ENCODE assay signal across 10 mouse cellular contexts in genomic region chr19:24415778-24416621, GRCm38 (mm10).
DNase-seq lines count a peak whose midpoint lies in the region; ATAC-seq and TF ChIP-seq lines count a peak whose summit lies in the region.
"Had no signal": no experiment of that assay in that cellular context is flagged by ENCODE, and none has a peak within 500 bp of the region (broad histone marks: within the 10 kb centered on the region; RNA-seq: fewer than 3 reads in every experiment).

No protein-coding gene starts in this region.

- H3K4me3 ChIP-seq in layer of hippocampus, adult 2 months, result no peak overlapping the region
- H3K4me3 ChIP-seq in stomach, embryonic 16.5 days (replicated peaks; ENCODE audit: low read length), result no peak overlapping the region
- no peak overlapping the region for H3K4me3 ChIP-seq in kidney, embryonic 16.5 days (ENCODE audit: low read length)
- H3K4me3 ChIP-seq: megakaryocyte, embryonic 14.5 days had no signal

- peak overlapping the region; percentile 77 for H3K27ac ChIP-seq in layer of hippocampus, adult 2 months
- peak overlapping the region; percentile 8 for H3K27ac ChIP-seq in stomach, embryonic 16.5 days (ENCODE audit: low read length)
- H3K27ac ChIP-seq in kidney, embryonic 16.5 days (ENCODE audit: low read length), result no peak overlapping the region
- H3K27ac ChIP-seq: kidney, postnatal 0 days; liver, embryonic 14.5 days had no signal

- peak; percentile 88 for ATAC-seq in stomach, embryonic 16.5 days (ENCODE audit: insufficient read depth, low FRiP score)
- ATAC-seq in kidney, embryonic 16.5 days (ENCODE audit: low FRiP score, low TSS enrichment), result no peak

- no peak for DNase-seq in layer of hippocampus, adult 2 months (ENCODE audit: low spot score in 2 of 2)
- no peak for DNase-seq in layer of hippocampus, postnatal 10 days (ENCODE audit: low spot score in 2 of 2)
- DNase-seq in R1 (ENCODE audit: low read depth, low spot score), result peak; percentile 11
- DNase-seq in induced T-regulatory cell, adult 2 months (ENCODE audit: low read depth), result peak; percentile 2
- DNase-seq in heart, postnatal 25 days (ENCODE audit: low spot score), result no peak

- no peaks in the 10 kb centered on the region for H3K4me1 ChIP-seq in stomach, embryonic 16.5 days (ENCODE audit: control insufficient read depth, insufficient read depth, low read length)
- no peaks in the 10 kb centered on the region for H3K4me1 ChIP-seq in kidney, embryonic 16.5 days (ENCODE audit: insufficient read depth, low read length)

- H3K4me2 ChIP-seq in stomach, embryonic 16.5 days (ENCODE audit: low read depth, low read length), result no peak overlapping the region
- H3K4me2 ChIP-seq in kidney, embryonic 16.5 days (replicated peaks; ENCODE audit: low read depth, low read length), result no peak overlapping the region

- no peaks in the 10 kb centered on the region for H3K27me3 ChIP-seq in stomach, embryonic 16.5 days (ENCODE audit: control insufficient read depth, insufficient read depth, low read length)
- H3K27me3 ChIP-seq in kidney, embryonic 16.5 days (ENCODE audit: insufficient read depth, low read length), result no peaks in the 10 kb centered on the region
- H3K27me3 ChIP-seq: megakaryocyte, embryonic 14.5 days had no signal

- 52% methylated on average over 8 of the region's 8 CpGs for WGBS in stomach, embryonic 16.5 days
- 80% methylated on average over 8 of the region's 8 CpGs for WGBS in kidney, embryonic 16.5 days

- intact Hi-C loops in heart, postnatal 25 days (cut with DNase I), result no loop called here

- H3K9me3 ChIP-seq in stomach, embryonic 16.5 days (replicated peaks; ENCODE audit: control insufficient read depth, low read length), result no peaks in the 10 kb centered on the region
- no peaks in the 10 kb centered on the region for H3K9me3 ChIP-seq in kidney, embryonic 16.5 days (ENCODE audit: low read length)

- no peak overlapping the region for H3K9ac ChIP-seq in stomach, embryonic 16.5 days (ENCODE audit: low read length)
- H3K9ac ChIP-seq in kidney, embryonic 16.5 days (replicated peaks; ENCODE audit: low read length), result no peak overlapping the region
- H3K9ac ChIP-seq: liver, embryonic 14.5 days had no signal

- no peak for TF ChIP-seq CTCF in layer of hippocampus, adult 2 months (conservative IDR thresholded peaks at IDR 0.05)

- H3K36me3 ChIP-seq in stomach, embryonic 16.5 days (ENCODE audit: control insufficient read depth, insufficient read depth, low read length), result no peaks in the 10 kb centered on the region
- no peaks in the 10 kb centered on the region for H3K36me3 ChIP-seq in kidney, embryonic 16.5 days (ENCODE audit: insufficient read depth, low read length)

Comparison
In these comparisons a context has a peak if more than half of its experiments do, and no peak if none do; other contexts are left out.
1. DNase-seq: peak in R1 (single experiment) and induced T-regulatory cell, adult 2 months (single experiment); none in layer of hippocampus, adult 2 months (0 of 2), layer of hippocampus, postnatal 10 days (0 of 2) and heart, postnatal 25 days (single experiment).